In the genomic region with DNA sequence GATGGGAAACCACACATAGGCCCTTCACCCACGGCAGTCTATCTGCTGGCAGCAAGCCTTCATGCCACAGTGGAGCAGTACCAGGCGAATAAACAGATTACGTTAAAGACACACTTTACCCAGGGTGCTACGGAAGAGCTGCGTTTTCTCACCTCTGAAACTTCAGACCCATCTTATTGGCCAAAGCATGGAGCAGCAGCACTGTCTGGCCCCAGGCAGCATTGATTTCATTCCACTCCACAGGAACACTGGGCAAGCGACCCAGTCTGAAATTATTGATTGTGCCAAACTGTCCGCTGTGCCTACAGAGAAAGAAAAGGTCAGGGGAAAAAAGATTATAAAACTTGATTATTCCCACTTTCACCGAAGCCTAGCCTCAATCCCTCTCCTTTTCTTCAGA, we compare ENCODE assay signal across 19 mouse cellular contexts. TPM values are rescaled to one million over a fixed set of nuclear protein-coding genes. Genes with fewer than 3 reads are reported as not detected.
DNase-seq lines count a peak whose midpoint lies in the region; ATAC-seq and TF ChIP-seq lines count a peak whose summit lies in the region.
"Had no signal": no experiment of that assay in that cellular context is flagged by ENCODE, and none has a peak within 500 bp of the region (broad histone marks: within the 10 kb centered on the region; RNA-seq: fewer than 3 reads in every experiment).

No protein-coding gene starts in this region.

- 25% methylated on average over 8 of the region's 8 CpGs for WGBS in liver, adult 2 months
- WGBS in liver, embryonic 12.5 days (ENCODE audit: insufficient replicate concordance) = 92% methylated on average over 8 of the region's 8 CpGs
- 97% methylated on average over 8 of the region's 8 CpGs for WGBS in midbrain, embryonic 11.5 days
- 97% methylated on average over 8 of the region's 8 CpGs for WGBS in midbrain, embryonic 13.5 days

- peaks cover 32% of the 10 kb centered on the region for H3K36me3 ChIP-seq in liver, adult 2 months (ENCODE audit: control insufficient read depth, insufficient read depth, low read length)
- peaks cover 98% of the 10 kb centered on the region for H3K36me3 ChIP-seq in liver, embryonic 12.5 days
- peaks cover 6% of the 10 kb centered on the region; the same call in 1 of the 2 replicates for H3K36me3 ChIP-seq in midbrain, embryonic 11.5 days (ENCODE audit: control insufficient read depth, insufficient read depth, low read length)
- H3K36me3 ChIP-seq in midbrain, embryonic 13.5 days = peaks cover 92% of the 10 kb centered on the region

- ATAC-seq in liver, embryonic 12.5 days = no peak
- ATAC-seq in midbrain, embryonic 11.5 days (ENCODE audit: low FRiP score) = no peak
- ATAC-seq in midbrain, embryonic 13.5 days = no peak
- ATAC-seq: activated CD4-positive, CD25-positive, alpha-beta regulatory T cell, adult 4 months; CD4-positive, CD25-positive, alpha-beta regulatory T cell, adult 4 months; Patski had no signal

- peak overlapping the region; percentile 48 for H3K27ac ChIP-seq in liver, adult 2 months (replicated peaks; ENCODE audit: insufficient read depth, low read depth, low read length)
- no peak overlapping the region for H3K27ac ChIP-seq in liver, embryonic 12.5 days
- H3K27ac ChIP-seq in midbrain, embryonic 11.5 days (ENCODE audit: low read depth, low read length) = no peak overlapping the region
- H3K27ac ChIP-seq in midbrain, embryonic 13.5 days = no peak overlapping the region

- no peak overlapping the region for H3K4me3 ChIP-seq in liver, adult 2 months (ENCODE audit: insufficient read depth, low read depth, low read length)
- no peak overlapping the region for H3K4me3 ChIP-seq in liver, embryonic 12.5 days
- no peak overlapping the region for H3K4me3 ChIP-seq in midbrain, embryonic 11.5 days (ENCODE audit: low read depth, low read length)
- no peak overlapping the region for H3K4me3 ChIP-seq in midbrain, embryonic 13.5 days (replicated peaks)

- no peak overlapping the region for H3K4me2 ChIP-seq in liver, embryonic 12.5 days
- H3K4me2 ChIP-seq in midbrain, embryonic 11.5 days = no peak overlapping the region
- no peak overlapping the region for H3K4me2 ChIP-seq in midbrain, embryonic 13.5 days (replicated peaks)

- no peaks in the 10 kb centered on the region for H3K27me3 ChIP-seq in liver, adult 2 months (ENCODE audit: control insufficient read depth, insufficient read depth, low read length)
- no peaks in the 10 kb centered on the region for H3K27me3 ChIP-seq in liver, embryonic 12.5 days (replicated peaks)
- no peaks in the 10 kb centered on the region for H3K27me3 ChIP-seq in midbrain, embryonic 11.5 days (ENCODE audit: control insufficient read depth, insufficient read depth, low read length)
- H3K27me3 ChIP-seq in midbrain, embryonic 13.5 days = no peaks in the 10 kb centered on the region
- H3K27me3 ChIP-seq: CH12.LX, Patski had no signal

- H3K4me1 ChIP-seq in liver, adult 2 months (ENCODE audit: control insufficient read depth, insufficient read depth, low read length) = peaks cover 6% of the 10 kb centered on the region; the same call in 1 of the 2 replicates
- no peaks in the 10 kb centered on the region for H3K4me1 ChIP-seq in liver, embryonic 12.5 days
- H3K4me1 ChIP-seq in midbrain, embryonic 11.5 days (ENCODE audit: control insufficient read depth, insufficient read depth, low read length) = no peaks in the 10 kb centered on the region
- H3K4me1 ChIP-seq in midbrain, embryonic 13.5 days (replicated peaks) = no peaks in the 10 kb centered on the region

- no peak overlapping the region for H3K9ac ChIP-seq in liver, adult 2 months (ENCODE audit: low read depth, low read length)
- no peak overlapping the region for H3K9ac ChIP-seq in liver, embryonic 12.5 days
- H3K9ac ChIP-seq in midbrain, embryonic 11.5 days (ENCODE audit: low read length) = no peak overlapping the region
- H3K9ac ChIP-seq in midbrain, embryonic 13.5 days (replicated peaks) = no peak overlapping the region

- TF ChIP-seq POLR2A in liver, adult 2 months (IDR thresholded peaks at IDR 0.05; ENCODE audit: extremely low read depth, insufficient read depth, low read length) = no peak

- peak; percentile 90 for DNase-seq in liver, adult 2 months (ENCODE audit: extremely low read depth, low read depth, low spot score)
- peak; percentile 31 for DNase-seq in midbrain, embryonic 11.5 days (ENCODE audit: low spot score, missing footprints)
- DNase-seq: adrenal gland, adult 2 months; adrenal gland, adult 8-10 months; adrenal gland, postnatal 10 days; adrenal gland, postnatal 14 days; adrenal gland, postnatal 25 days; adrenal gland, postnatal 36 days; B cell, adult 2 months; cerebellum, adult 11 months; cerebellum, adult 11-12 months; cerebellum, adult 18-20 months had no signal

- H3K9me3 ChIP-seq in liver, embryonic 12.5 days (replicated peaks) = no peaks in the 10 kb centered on the region
- H3K9me3 ChIP-seq in midbrain, embryonic 11.5 days (ENCODE audit: control insufficient read depth, low read length) = no peaks in the 10 kb centered on the region
- H3K9me3 ChIP-seq in midbrain, embryonic 13.5 days = no peaks in the 10 kb centered on the region
- H3K9me3 ChIP-seq: G1E had no signal

- H3K79me2 ChIP-seq in liver, adult 2 months (ENCODE audit: control insufficient read depth, insufficient read depth, low read length) = no peaks in the 10 kb centered on the region

- TF ChIP-seq CTCF in liver, adult 2 months (IDR thresholded peaks at IDR 0.05; ENCODE audit: low read depth, low read length) = no peak

RNA-seq across cellular contexts. Expression of a gene that starts 10.9 kb away (rescaled TPM):
- total RNA-seq in liver, adult 2 months (2014; rRNA removed) = 43.8 and 57.8 TPM in 2 replicates
- 43.1 and 50.8 TPM in 2 replicates for polyA plus RNA-seq in liver, adult 2 months (2012; rRNA removed)
- 115 and 119 TPM in 2 replicates for polyA plus RNA-seq in liver, embryonic 12.5 days (2016; fragmentation: Nextera tagmentation; extraction: Ambion mirVana)
- 163 and 179 TPM in 2 replicates for polyA plus RNA-seq in midbrain, embryonic 11.5 days (2014; fragmentation: Nextera tagmentation; extraction: Ambion mirVana)
- polyA plus RNA-seq in midbrain, embryonic 13.5 days (2015; fragmentation: Nextera tagmentation; extraction: Ambion mirVana) = 178 and 194 TPM in 2 replicates

RNA-seq across cellular contexts. Expression of a gene that starts 12.3 kb away (rescaled TPM):
- total RNA-seq in liver, adult 2 months (2014; rRNA removed) = 74.7 and 96.8 TPM in 2 replicates
- 289 and 376 TPM in 2 replicates for polyA plus RNA-seq in liver, adult 2 months (2012; rRNA removed)
- polyA plus RNA-seq in liver, embryonic 12.5 days (2016; fragmentation: Nextera tagmentation; extraction: Ambion mirVana) = 144 and 150 TPM in 2 replicates
- polyA plus RNA-seq in midbrain, embryonic 11.5 days (2014; fragmentation: Nextera tagmentation; extraction: Ambion mirVana) = 213 and 220 TPM in 2 replicates
- 210 and 213 TPM in 2 replicates for polyA plus RNA-seq in midbrain, embryonic 13.5 days (2015; fragmentation: Nextera tagmentation; extraction: Ambion mirVana)

RNA-seq across cellular contexts. Expression of a gene that starts 12.4 kb away (rescaled TPM):
- not detected in 2 replicates for total RNA-seq in liver, adult 2 months (2014; rRNA removed)
- polyA plus RNA-seq in liver, adult 2 months (2012; rRNA removed) = not detected in 2 replicates
- polyA plus RNA-seq in liver, embryonic 12.5 days (2016; fragmentation: Nextera tagmentation; extraction: Ambion mirVana) = 0.74 and 1.3 TPM in 2 replicates
- polyA plus RNA-seq in midbrain, embryonic 11.5 days (2014; fragmentation: Nextera tagmentation; extraction: Ambion mirVana) = 1.4 and 1.7 TPM in 2 replicates
- polyA plus RNA-seq in midbrain, embryonic 13.5 days (2015; fragmentation: Nextera tagmentation; extraction: Ambion mirVana) = 1.2 and 1.3 TPM in 2 replicates

RNA-seq across cellular contexts. Expression of a gene that starts 24.8 kb away (rescaled TPM):
- total RNA-seq in liver, adult 2 months (2014; rRNA removed) = 15.8 and 16.8 TPM in 2 replicates
- 34.5 and 37.9 TPM in 2 replicates for polyA plus RNA-seq in liver, adult 2 months (2012; rRNA removed)
- polyA plus RNA-seq in liver, embryonic 12.5 days (2016; fragmentation: Nextera tagmentation; extraction: Ambion mirVana) = 263 and 273 TPM in 2 replicates
- polyA plus RNA-seq in midbrain, embryonic 11.5 days (2014; fragmentation: Nextera tagmentation; extraction: Ambion mirVana) = 146 and 154 TPM in 2 replicates
- polyA plus RNA-seq in midbrain, embryonic 13.5 days (2015; fragmentation: Nextera tagmentation; extraction: Ambion mirVana) = 126 and 134 TPM in 2 replicates

RNA-seq across cellular contexts. Expression of a gene that starts 30.9 kb away (rescaled TPM):
- total RNA-seq in liver, adult 2 months (2014; rRNA removed) = 0.37 and 0.40 TPM in 2 replicates
- 0.32 and 1.1 TPM in 2 replicates for polyA plus RNA-seq in liver, adult 2 months (2012; rRNA removed)
- 11.3 and 12.3 TPM in 2 replicates for polyA plus RNA-seq in liver, embryonic 12.5 days (2016; fragmentation: Nextera tagmentation; extraction: Ambion mirVana)
- polyA plus RNA-seq in midbrain, embryonic 11.5 days (2014; fragmentation: Nextera tagmentation; extraction: Ambion mirVana) = 4.8 and 5.2 TPM in 2 replicates
- polyA plus RNA-seq in midbrain, embryonic 13.5 days (2015; fragmentation: Nextera tagmentation; extraction: Ambion mirVana) = 7.2 and 7.5 TPM in 2 replicates
